Mouse (Mus musculus) gastrocnemius, postnatal 25 days (tissue): ENCODE data around the gene Gm28230. TPM values are rescaled to one million over a fixed set of nuclear protein-coding genes. Genes with fewer than 3 reads are reported as not detected.

Experiments used
- DNase-seq: peaks from one replicate; pipeline ENCODE4 v3.0.0; 2022
- total RNA-seq, 2 experiments: library from RNA; stranded (reverse); gene quantifications; 1 replicate in 1 of 2; 2 replicates in 1 of 2; pipeline ENCODE4 v1.2.3; 2021

The Gm28230 gene
- total RNA-seq, 2 experiments from 2014 or later, result 0.27 TPM; not detected in 1

- peak; percentile 84 for DNase-seq
Observed at GRCm38 (mm10) chr2:74691022-74691951, 35.2 kb upstream of the Gm28230 start, which contains the start of gene Hoxd10. Gene Hoxd10 (plus strand): TSS chr2:74691924.

- no peak for DNase-seq
Observed at GRCm38 (mm10) chr2:74691995-74692807, 34.3 kb upstream of the Gm28230 start.

GRCm38 (mm10) chr2:74692808-74693431, 33.6 kb upstream of the Gm28230 start:
- no peak for DNase-seq

- no peak for DNase-seq
Observed at GRCm38 (mm10) chr2:74693432-74693827, 33.1 kb upstream of the Gm28230 start.

- DNase-seq, result no peak
Observed at GRCm38 (mm10) chr2:74694066-74694465, 32.5 kb upstream of the Gm28230 start.

GRCm38 (mm10) chr2:74695383-74695782, 31.1 kb upstream of the Gm28230 start:
- no peak for DNase-seq

GRCm38 (mm10) chr2:74695813-74696430, 30.6 kb upstream of the Gm28230 start:
- DNase-seq, result no peak

- no peak for DNase-seq
Observed at GRCm38 (mm10) chr2:74696442-74697335, 29.8 kb upstream of the Gm28230 start.

- DNase-seq, result peak; percentile 77
Observed at GRCm38 (mm10) chr2:74697567-74698121, 28.9 kb upstream of the Gm28230 start, which contains the start of gene Hoxd9. Gene Hoxd9 (plus strand): TSS chr2:74697727.

GRCm38 (mm10) chr2:74698201-74699052, 28.1 kb upstream of the Gm28230 start:
- DNase-seq, result peak; percentile 73

- no peak for DNase-seq
Observed at GRCm38 (mm10) chr2:74699053-74699430, 27.5 kb upstream of the Gm28230 start.

- no peak for DNase-seq
Observed at GRCm38 (mm10) chr2:74699664-74700545, 26.6 kb upstream of the Gm28230 start.

- DNase-seq, result no peak
Observed at GRCm38 (mm10) chr2:74700546-74701112, 25.9 kb upstream of the Gm28230 start.

GRCm38 (mm10) chr2:74701949-74702819, 24.3 kb upstream of the Gm28230 start:
- DNase-seq, result no peak

GRCm38 (mm10) chr2:74702820-74703219, 23.7 kb upstream of the Gm28230 start:
- DNase-seq, result no peak

GRCm38 (mm10) chr2:74703317-74703716, 23.2 kb upstream of the Gm28230 start:
- DNase-seq, result no peak
